38 mouse cellular contexts compared by ENCODE assay signal in the genomic region with DNA sequence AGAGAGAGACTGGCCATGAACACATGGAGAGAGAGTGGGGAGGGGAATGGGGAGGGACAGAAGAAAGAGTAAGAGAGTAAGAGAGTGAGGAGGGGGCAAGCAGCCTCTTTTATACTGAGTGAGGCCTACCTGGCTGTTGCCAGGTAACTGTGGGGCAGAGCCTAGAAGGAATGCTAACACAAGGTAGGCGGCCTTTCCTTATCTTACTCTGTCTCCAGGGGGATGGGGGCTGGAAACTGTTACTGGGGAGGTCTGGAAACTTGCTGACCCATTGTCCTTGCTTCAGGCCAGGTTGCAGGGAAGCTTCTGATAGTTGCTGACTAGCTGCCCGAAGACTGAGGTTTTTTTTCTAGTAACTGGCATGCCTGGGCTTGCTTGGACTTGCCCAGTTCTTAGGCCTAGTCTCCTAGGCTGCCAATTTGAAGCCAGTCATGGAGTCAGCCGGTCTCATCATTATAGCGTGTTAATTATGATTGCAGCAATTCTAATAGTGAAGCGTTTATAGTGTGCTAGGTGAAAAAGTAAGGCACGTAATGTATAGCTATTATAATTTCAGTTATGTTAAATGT. TPM values are rescaled to one million over a fixed set of nuclear protein-coding genes. Genes with fewer than 3 reads are reported as not detected.
DNase-seq lines count a peak whose midpoint lies in the region; ATAC-seq and TF ChIP-seq lines count a peak whose summit lies in the region.
"Had no signal": no experiment of that assay in that cellular context is flagged by ENCODE, and none has a peak within 500 bp of the region (broad histone marks: within the 10 kb centered on the region; RNA-seq: fewer than 3 reads in every experiment).

No protein-coding gene starts in this region.

- no peak overlapping the region; the same call in 1 of the 2 replicates for H3K27ac ChIP-seq in lung, embryonic 15.5 days
- H3K27ac ChIP-seq in heart, adult 2 months: no peak overlapping the region
- H3K27ac ChIP-seq: forebrain, embryonic 12.5 days; hindbrain, embryonic 15.5 days; layer of hippocampus, adult 2 months; left cerebral cortex, adult 2 months; limb, embryonic 12.5 days; liver, embryonic 15.5 days; midbrain, embryonic 10.5 days; midbrain, embryonic 15.5 days had no signal

- H3K36me3 ChIP-seq in lung, embryonic 15.5 days: no peaks in the 10 kb centered on the region
- no peaks in the 10 kb centered on the region for H3K36me3 ChIP-seq in heart, adult 2 months (ENCODE audit: control insufficient read depth, insufficient read depth, low read length)
- H3K36me3 ChIP-seq: forebrain, embryonic 12.5 days; heart, embryonic 12.5 days; hindbrain, embryonic 15.5 days; limb, embryonic 12.5 days; liver, embryonic 15.5 days; midbrain, embryonic 10.5 days; midbrain, embryonic 15.5 days had no signal

- intact Hi-C loops in heart, adult 2 months (cut with DNase I): no loop called here

- H3K9me3 ChIP-seq in lung, embryonic 15.5 days: no peaks in the 10 kb centered on the region
- H3K9me3 ChIP-seq: forebrain, embryonic 12.5 days; hindbrain, embryonic 15.5 days; limb, embryonic 12.5 days; liver, embryonic 15.5 days; midbrain, embryonic 10.5 days; midbrain, embryonic 15.5 days had no signal

- no peak for TF ChIP-seq POLR2A in heart, adult 2 months (IDR thresholded peaks at IDR 0.05; ENCODE audit: insufficient read depth, low read depth, low read length)

- TF ChIP-seq CTCF in heart, adult 2 months (IDR thresholded peaks at IDR 0.05): no peak

- peak; percentile 62; the same call in 1 of the 2 replicates for ATAC-seq in lung, embryonic 15.5 days (ENCODE audit: borderline replicate concordance, extremely low read depth, low FRiP score, low TSS enrichment)
- ATAC-seq: CD4-positive, CD25-positive, alpha-beta regulatory T cell, adult 4 months; inflammation-experienced regulatory T-cells, adult 6 months; midbrain, embryonic 15.5 days; Patski had no signal

- H3K79me2 ChIP-seq in heart, adult 2 months (replicated peaks; ENCODE audit: control insufficient read depth, insufficient read depth, low read length): no peaks in the 10 kb centered on the region

- no peak for DNase-seq in lung, postnatal 10 days
- peak; percentile 55 for DNase-seq in urinary bladder, postnatal 14 days (ENCODE audit: low spot score)
- DNase-seq in urinary bladder, postnatal 25 days (ENCODE audit: low spot score): no peak
- DNase-seq in ZHBTc4 (ENCODE audit: low read depth, low spot score): peak; percentile 76
- DNase-seq in yolk sac, embryonic 10.5 days (ENCODE audit: low spot score): peak; percentile 79
- no peak for DNase-seq in frontal cortex, postnatal 36 days (ENCODE audit: low spot score in 2 of 2)
- DNase-seq in heart, adult 2 months: no peak
- DNase-seq: cerebellum, adult 2 months; cerebellum, postnatal 14 days; heart, adult 18-20 months; kidney, adult 2 months; kidney, postnatal 36 days; spleen, adult 18-20 months; thymus, postnatal 14 days had no signal

- 73% methylated on average over 6 of the region's 6 CpGs for WGBS in lung, embryonic 15.5 days
- 89% methylated on average over 6 of the region's 6 CpGs for WGBS in heart, adult 2 months

- TF ChIP-seq EP300 in heart, adult 2 months (IDR thresholded peaks at IDR 0.05; ENCODE audit: insufficient read depth, low read depth, low read length): no peak

- no peak overlapping the region for H3K4me2 ChIP-seq in lung, embryonic 15.5 days
- H3K4me2 ChIP-seq: forebrain, embryonic 12.5 days; heart, embryonic 12.5 days; hindbrain, embryonic 15.5 days; limb, embryonic 12.5 days; liver, embryonic 15.5 days; midbrain, embryonic 15.5 days had no signal

- no peak overlapping the region for H3K9ac ChIP-seq in lung, embryonic 15.5 days
- no peak overlapping the region for H3K9ac ChIP-seq in heart, adult 2 months (ENCODE audit: low read depth, low read length)
- H3K9ac ChIP-seq: forebrain, embryonic 12.5 days; heart, embryonic 12.5 days; hindbrain, embryonic 15.5 days; limb, embryonic 12.5 days; liver, embryonic 15.5 days; midbrain, embryonic 15.5 days had no signal

- no peak overlapping the region for H3K4me3 ChIP-seq in lung, embryonic 15.5 days
- H3K4me3 ChIP-seq in heart, adult 2 months: no peak overlapping the region
- H3K4me3 ChIP-seq: erythroblast, embryonic 14.5 days; forebrain, embryonic 12.5 days; heart, embryonic 12.5 days; hindbrain, embryonic 15.5 days; layer of hippocampus, adult 2 months; left cerebral cortex, adult 2 months; limb, embryonic 12.5 days; liver, embryonic 15.5 days; midbrain, embryonic 10.5 days; midbrain, embryonic 15.5 days had no signal

- no peaks in the 10 kb centered on the region for H3K27me3 ChIP-seq in lung, embryonic 15.5 days
- no peaks in the 10 kb centered on the region for H3K27me3 ChIP-seq in heart, adult 2 months (ENCODE audit: control insufficient read depth, insufficient read depth, low read length)
- H3K27me3 ChIP-seq: forebrain, embryonic 12.5 days; heart, embryonic 12.5 days; hindbrain, embryonic 15.5 days; limb, embryonic 12.5 days; liver, embryonic 15.5 days; midbrain, embryonic 15.5 days; Patski had no signal

- no peaks in the 10 kb centered on the region for H3K4me1 ChIP-seq in lung, embryonic 15.5 days
- no peaks in the 10 kb centered on the region for H3K4me1 ChIP-seq in heart, adult 2 months (ENCODE audit: control insufficient read depth, insufficient read depth, low read length)
- H3K4me1 ChIP-seq: forebrain, embryonic 12.5 days; hindbrain, embryonic 15.5 days; midbrain, embryonic 10.5 days; midbrain, embryonic 15.5 days had no signal

RNA-seq across cellular contexts. Expression of a gene that starts 21.3 kb away (rescaled TPM):
- 0.75 and 0.98 TPM in 2 replicates for polyA plus RNA-seq in lung, embryonic 15.5 days (2015; fragmentation: Nextera tagmentation; extraction: Ambion mirVana)
- total RNA-seq in heart, adult 2 months (2021): under 1 TPM in 1 of 2 experiments, not detected in 1; 0.68 TPM
- polyA plus RNA-seq in heart, adult 2 months (2012; rRNA removed): 1.7 and 3.6 TPM in 2 replicates
- total RNA-seq: gastrocnemius, adult 18-20 months; gastrocnemius, postnatal 36 days; heart, adult 18-20 months; hematopoietic stem cell, adult 5-6 weeks; layer of hippocampus, adult 2 months; layer of hippocampus, postnatal 14 days; left cerebral cortex, adult 2 months; left cerebral cortex, postnatal 25 days; megakaryocyte progenitor cell, adult 5-6 weeks; neutrophil, adult 5-6 weeks had no signal
- polyA plus RNA-seq: CD4-positive, CD25-positive, alpha-beta regulatory T cell, adult 4 months; embryonic facial prominence, embryonic 14.5 days; erythroblast, embryonic 14.5 days; forebrain, embryonic 12.5 days; hindbrain, embryonic 15.5 days; inflammation-experienced regulatory T-cells, adult 6 months; kidney, embryonic 16.5 days; limb, embryonic 12.5 days; midbrain, embryonic 10.5 days; midbrain, embryonic 15.5 days; neural tube, embryonic 11.5 days; Patski had no signal

RNA-seq across cellular contexts. Expression of a gene that starts 44.8 kb away (rescaled TPM):
- 70.0 and 74.5 TPM in 2 replicates for polyA plus RNA-seq in lung, embryonic 15.5 days (2015; fragmentation: Nextera tagmentation; extraction: Ambion mirVana)
- 10 to 100 TPM; 68.7 to 69.7 TPM for total RNA-seq in heart, adult 2 months (2021)
- polyA plus RNA-seq in heart, adult 2 months (2012; rRNA removed): 42.6 and 57.4 TPM in 2 replicates

RNA-seq across cellular contexts. Expression of a gene that starts 49.5 kb away (rescaled TPM):
- 207 and 208 TPM in 2 replicates for polyA plus RNA-seq in lung, embryonic 15.5 days (2015; fragmentation: Nextera tagmentation; extraction: Ambion mirVana)
- 100 to 1,000 TPM; 263 to 301 TPM for total RNA-seq in heart, adult 2 months (2021)
- 88.7 and 97.0 TPM in 2 replicates for polyA plus RNA-seq in heart, adult 2 months (2012; rRNA removed)

RNA-seq across cellular contexts. Expression of a gene that starts 49.6 kb away (rescaled TPM):
- polyA plus RNA-seq in lung, embryonic 15.5 days (2015; fragmentation: Nextera tagmentation; extraction: Ambion mirVana): 105 and 112 TPM in 2 replicates
- 10 to 100 TPM; 32.7 to 36.6 TPM for total RNA-seq in heart, adult 2 months (2021)
- 12.7 and 21.5 TPM in 2 replicates for polyA plus RNA-seq in heart, adult 2 months (2012; rRNA removed)

Comparison
In these comparisons a context has a peak if more than half of its experiments do, and no peak if none do; other contexts are left out.
1. DNase-seq: peak in urinary bladder, postnatal 14 days (single experiment), ZHBTc4 (single experiment) and yolk sac, embryonic 10.5 days (single experiment); none in lung, postnatal 10 days (single experiment), urinary bladder, postnatal 25 days (single experiment), frontal cortex, postnatal 36 days (0 of 2) and heart, adult 2 months (0 of 2).